In the genomic region with DNA sequence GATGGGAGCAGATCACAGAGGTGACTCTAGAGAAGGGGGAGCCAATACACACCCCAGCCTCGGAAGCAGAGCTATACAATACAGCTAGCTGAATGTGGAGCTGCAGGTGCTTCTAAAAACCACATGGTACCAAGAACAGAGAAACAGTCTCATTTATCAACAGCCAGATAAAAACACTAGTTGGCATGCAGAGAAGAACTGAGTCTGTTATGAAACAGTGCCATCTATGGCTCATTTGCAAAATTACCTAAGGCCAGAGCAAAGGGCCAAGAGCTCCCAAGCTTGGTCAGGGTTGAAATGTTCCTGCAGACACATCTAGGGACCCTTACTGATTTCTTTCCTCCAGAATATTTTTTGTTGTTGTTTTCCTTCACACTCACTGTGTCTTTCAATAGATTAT, we compare ENCODE assay signal across 10 mouse cellular contexts.
DNase-seq lines count a peak whose midpoint lies in the region; ATAC-seq and TF ChIP-seq lines count a peak whose summit lies in the region.
"Had no signal": no experiment of that assay in that cellular context is flagged by ENCODE, and none has a peak within 500 bp of the region (broad histone marks: within the 10 kb centered on the region; RNA-seq: fewer than 3 reads in every experiment).

No protein-coding gene starts in this region.

- H3K27me3 ChIP-seq in intestine, postnatal 0 days (replicated peaks; ENCODE audit: control insufficient read depth, insufficient read depth, low read length) = no peaks in the 10 kb centered on the region
- H3K27me3 ChIP-seq in intestine, embryonic 16.5 days (replicated peaks; ENCODE audit: control insufficient read depth, insufficient read depth, low read length) = no peaks in the 10 kb centered on the region
- no peaks in the 10 kb centered on the region for H3K27me3 ChIP-seq in E14TG2a.4 (ENCODE audit: insufficient read depth, low read length)
- no peaks in the 10 kb centered on the region for H3K27me3 ChIP-seq in splenic B cell, adult 2 months (ENCODE audit: control insufficient read depth, insufficient read depth, low read length, poor library complexity, severe bottlenecking)
- H3K27me3 ChIP-seq: embryonic facial prominence, embryonic 13.5 days; liver, embryonic 15.5 days had no signal

- no peaks in the 10 kb centered on the region for H3K9me3 ChIP-seq in intestine, postnatal 0 days (ENCODE audit: control insufficient read depth)
- no peaks in the 10 kb centered on the region for H3K9me3 ChIP-seq in intestine, embryonic 16.5 days (ENCODE audit: control insufficient read depth, low read length)
- H3K9me3 ChIP-seq in E14TG2a.4 (ENCODE audit: low read length) = no peaks in the 10 kb centered on the region
- H3K9me3 ChIP-seq: embryonic facial prominence, embryonic 13.5 days; liver, embryonic 15.5 days had no signal

- H3K4me2 ChIP-seq in intestine, postnatal 0 days (replicated peaks; ENCODE audit: low read depth) = no peak overlapping the region
- H3K4me2 ChIP-seq in intestine, embryonic 16.5 days (ENCODE audit: low read depth, low read length) = no peak overlapping the region
- H3K4me2 ChIP-seq: embryonic facial prominence, embryonic 13.5 days; liver, embryonic 15.5 days had no signal

- intact Hi-C loops in left cerebral cortex, postnatal 36 days (cut with DNase I) = loop anchor here (5.0 kb wide), 1 partner anchor 87 kb away; a partner anchor contains a TSS

- ATAC-seq in intestine, postnatal 0 days = 0 out of 2 replicates have a peak, but pooled peaks have one; percentile 36
- no peak for ATAC-seq in intestine, embryonic 16.5 days

- H3K4me3 ChIP-seq in intestine, postnatal 0 days (ENCODE audit: low read depth, low read length) = no peak overlapping the region
- no peak overlapping the region for H3K4me3 ChIP-seq in intestine, embryonic 16.5 days (ENCODE audit: low read length)
- no peak overlapping the region for H3K4me3 ChIP-seq in E14TG2a.4 (replicated peaks; ENCODE audit: low read length)
- H3K4me3 ChIP-seq: embryonic facial prominence, embryonic 13.5 days; liver, embryonic 15.5 days had no signal

- no peaks in the 10 kb centered on the region for H3K4me1 ChIP-seq in intestine, postnatal 0 days (replicated peaks; ENCODE audit: control insufficient read depth, insufficient read depth, low read length)
- H3K4me1 ChIP-seq in intestine, embryonic 16.5 days (ENCODE audit: control insufficient read depth, insufficient read depth, low read length) = no peaks in the 10 kb centered on the region
- no peaks in the 10 kb centered on the region for H3K4me1 ChIP-seq in E14TG2a.4 (replicated peaks; ENCODE audit: low read depth, low read length)
- H3K4me1 ChIP-seq: embryonic facial prominence, embryonic 13.5 days had no signal

- TF ChIP-seq CTCF in intestine, postnatal 0 days (IDR thresholded peaks at IDR 0.05; ENCODE audit: low read depth) = peak; percentile 86
- TF ChIP-seq CTCF in E14TG2a.4 (conservative IDR thresholded peaks at IDR 0.05; ENCODE audit: low read length) = peak; percentile 49

- peaks cover 40% of the 10 kb centered on the region for H3K36me3 ChIP-seq in intestine, postnatal 0 days (ENCODE audit: control insufficient read depth, insufficient read depth)
- peaks cover 11% of the 10 kb centered on the region for H3K36me3 ChIP-seq in intestine, embryonic 16.5 days (ENCODE audit: control insufficient read depth, insufficient read depth, low read length)
- peaks cover 100% of the 10 kb centered on the region for H3K36me3 ChIP-seq in E14TG2a.4 (ENCODE audit: insufficient read depth, low read length)
- H3K36me3 ChIP-seq in splenic B cell, adult 2 months (ENCODE audit: control insufficient read depth, insufficient read depth, low read length, poor library complexity, severe bottlenecking) = peaks cover 22% of the 10 kb centered on the region

- H3K9ac ChIP-seq in intestine, postnatal 0 days (ENCODE audit: low read depth, low read length) = no peak overlapping the region
- no peak overlapping the region for H3K9ac ChIP-seq in intestine, embryonic 16.5 days (ENCODE audit: low read depth, low read length)
- H3K9ac ChIP-seq: embryonic facial prominence, embryonic 13.5 days; liver, embryonic 15.5 days had no signal

- H3K27ac ChIP-seq in intestine, postnatal 0 days (ENCODE audit: low read depth, low read length) = no peak overlapping the region
- H3K27ac ChIP-seq in intestine, embryonic 16.5 days (ENCODE audit: low read length) = no peak overlapping the region
- H3K27ac ChIP-seq: embryonic facial prominence, embryonic 13.5 days; liver, embryonic 15.5 days had no signal

- DNase-seq in brain, adult 2 months (ENCODE audit: low read depth, low spot score) = peak; percentile 84
- DNase-seq in frontal cortex, postnatal 36 days (ENCODE audit: low spot score in 2 of 2) = peak; percentile 11 to 43
- DNase-seq in left cerebral cortex, postnatal 36 days (ENCODE audit: low spot score in 2 of 2) = peak; percentile 6 to 7
- DNase-seq in splenic B cell, adult 2 months (ENCODE audit: low read depth, low spot score) = peak; percentile 67
- no peak for DNase-seq in ovary, postnatal 36 days (ENCODE audit: low spot score)

- 27% methylated on average over 1 of the region's 1 CpGs for WGBS in intestine, postnatal 0 days
- WGBS in intestine, embryonic 16.5 days = 57% methylated on average over 1 of the region's 1 CpGs
